Mouse (Mus musculus) T-helper 1 cell (primary cell): ENCODE results near the gene Wdr48.

Experiments
- in situ Hi-C: fragments of 300-600 bp; cut with MboI, MseI; formaldehyde crosslinking; loops from one replicate; pipeline ENCODE4 v1.15.1; 2025; ENCODE audit warnings: high pct_unique_total_duplicates

Gene Wdr48

GRCm38 (mm10) chr9:119925120-119925657 is 30.5 kb downstream of the Wdr48 start:
- in situ Hi-C loops: no loop called here

GRCm38 (mm10) chr9:119925729-119926128 is 31.1 kb downstream of the Wdr48 start:
- in situ Hi-C loops: no loop called here

GRCm38 (mm10) chr9:119926497-119926896 is 31.8 kb downstream of the Wdr48 start:
- in situ Hi-C loops: no loop called here

GRCm38 (mm10) chr9:119932358-119932757 is 37.7 kb downstream of the Wdr48 start:
- in situ Hi-C loops: no loop called here

- in situ Hi-C loops: no loop called here
Measured at GRCm38 (mm10) chr9:119933675-119934074, 39.0 kb downstream of the Wdr48 start.

- in situ Hi-C loops: no loop called here
Measured at GRCm38 (mm10) chr9:119937005-119937773, 42.5 kb downstream of the Wdr48 start, which contains the start of the genes Gorasp1 and Ttc21a. Gorasp1 (minus strand) TSS chr9:119937565. Ttc21a (plus strand) TSS chr9:119937606.

- in situ Hi-C loops: no loop called here
Measured at GRCm38 (mm10) chr9:119938496-119938895, 43.8 kb downstream of the Wdr48 start.

GRCm38 (mm10) chr9:119939646-119940045 is 45.0 kb downstream of the Wdr48 start:
- in situ Hi-C loops: no loop called here

- in situ Hi-C loops: no loop called here
Measured at GRCm38 (mm10) chr9:119941407-119941806, 46.7 kb downstream of the Wdr48 start.

GRCm38 (mm10) chr9:119941861-119942260 is 47.2 kb downstream of the Wdr48 start:
- in situ Hi-C loops: no loop called here

- in situ Hi-C loops: no loop called here
Measured at GRCm38 (mm10) chr9:119943326-119943725, 48.6 kb downstream of the Wdr48 start.

GRCm38 (mm10) chr9:119945173-119945900 is 50.7 kb downstream of the Wdr48 start:
- in situ Hi-C loops: no loop called here

GRCm38 (mm10) chr9:119948804-119949203 is 54.1 kb downstream of the Wdr48 start:
- in situ Hi-C loops: no loop called here

GRCm38 (mm10) chr9:119950434-119950833 is 55.8 kb downstream of the Wdr48 start:
- in situ Hi-C loops: no loop called here

GRCm38 (mm10) chr9:119951388-119951787 is 56.7 kb downstream of the Wdr48 start:
- in situ Hi-C loops: no loop called here

GRCm38 (mm10) chr9:119958835-119959234 is 64.2 kb downstream of the Wdr48 start:
- in situ Hi-C loops: no loop called here

- in situ Hi-C loops: no loop called here
Measured at GRCm38 (mm10) chr9:119962216-119962615, 67.5 kb downstream of the Wdr48 start.

GRCm38 (mm10) chr9:119962987-119963667 is 68.4 kb downstream of the Wdr48 start:
- in situ Hi-C loops: no loop called here

- in situ Hi-C loops: no loop called here
Measured at GRCm38 (mm10) chr9:119964206-119964605, 69.5 kb downstream of the Wdr48 start.

GRCm38 (mm10) chr9:119965186-119965585 is 70.5 kb downstream of the Wdr48 start:
- in situ Hi-C loops: no loop called here

- in situ Hi-C loops: no loop called here
Measured at GRCm38 (mm10) chr9:119966221-119966910, 71.7 kb downstream of the Wdr48 start.
